Mouse (Mus musculus) adrenal gland, adult 8-10 months (tissue): ENCODE measurements around the gene Ccdc103. TPM values are rescaled to one million over a fixed set of nuclear protein-coding genes. Genes with fewer than 3 reads are reported as not detected.

Source experiments
- DNase-seq: peaks from one replicate; pipeline ENCODE4 v3.0.0; 2022
- total RNA-seq, 4 experiments: library from RNA; stranded (reverse); gene quantifications; 2 replicates each; pipeline ENCODE4 v1.2.4; 2022

Ccdc103 gene
- total RNA-seq, 4 experiments from 2014 or later: 0.59 to 1.5 (median 0.70) TPM

GRCm38 (mm10) chr11:102893015-102893651, 12.1 kb downstream of the Ccdc103 start:
- peak; percentile 49 for DNase-seq

GRCm38 (mm10) chr11:102894716-102895115, 13.7 kb downstream of the Ccdc103 start:
- DNase-seq: no peak

GRCm38 (mm10) chr11:102895779-102896178, 14.8 kb downstream of the Ccdc103 start:
- DNase-seq: no peak

DNA sequence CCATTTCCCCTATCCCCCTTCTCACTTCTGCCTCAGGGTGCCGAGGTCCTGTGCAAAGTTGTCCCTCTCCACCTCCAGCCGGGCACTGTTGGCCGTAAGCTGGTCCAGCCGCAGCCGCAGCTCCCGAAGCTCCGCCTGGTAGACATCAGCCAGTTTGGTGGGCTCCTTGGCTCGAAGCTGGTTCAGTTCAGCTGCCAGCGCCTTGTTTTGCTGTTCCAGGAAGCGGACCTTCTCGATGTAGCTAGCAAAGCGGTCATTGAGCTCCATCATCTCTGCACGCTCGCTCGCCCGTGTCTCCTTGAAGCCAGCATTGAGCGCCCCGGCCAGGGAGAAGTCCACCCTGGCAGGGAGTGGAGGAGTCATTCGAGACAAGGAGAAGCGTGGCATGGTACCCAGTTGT, 15.6 kb downstream of the Ccdc103 start:
- DNase-seq: no peak

DNA sequence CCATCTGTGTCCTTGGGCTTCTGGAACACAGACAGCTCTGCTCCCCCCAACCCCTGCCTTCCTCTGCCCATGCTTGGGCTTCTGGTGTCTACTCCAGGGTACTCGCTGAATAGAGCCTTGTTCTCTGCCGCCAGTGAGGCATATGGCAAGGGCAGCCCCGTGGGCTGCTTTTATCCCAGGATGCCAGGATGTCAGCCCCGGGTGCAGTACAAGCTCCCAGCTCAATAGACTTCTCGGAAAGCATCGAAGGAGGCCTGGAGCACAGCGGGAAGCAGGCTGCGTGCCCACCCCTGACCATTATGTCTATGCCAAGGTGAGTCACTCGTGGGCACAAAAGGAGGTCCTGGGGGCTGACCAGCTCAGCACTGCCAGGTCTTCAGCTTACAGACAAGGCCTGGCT, 17.4 kb downstream of the Ccdc103 start:
- no peak for DNase-seq

DNA sequence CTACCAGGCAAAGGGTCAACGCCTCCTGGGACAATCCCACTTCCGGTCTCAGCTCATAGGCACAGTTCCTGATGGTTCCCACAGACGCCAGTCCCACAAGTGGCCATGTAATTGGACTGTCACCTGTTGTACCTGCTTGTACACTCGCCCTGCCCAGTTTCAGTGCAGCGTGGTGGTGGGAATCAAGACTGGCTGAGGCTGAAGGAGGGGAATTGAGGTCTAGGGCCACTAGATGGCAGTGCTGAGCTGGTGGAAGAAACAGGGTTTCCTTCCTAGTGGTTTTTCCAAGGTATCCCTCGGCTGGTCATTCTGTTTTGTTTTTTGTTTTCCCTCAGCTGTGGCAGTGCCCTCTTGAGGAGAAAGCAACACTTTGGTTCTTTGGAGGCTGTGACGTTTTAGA, 19.8 kb downstream of the Ccdc103 start, which contains the start of gene Gfap:
Gfap (minus strand) TSS at position 150 of the 400 bp plus-strand sequence.
- peak; percentile 55 for DNase-seq

- DNase-seq: no peak
These were observed 20.2 kb downstream of the Ccdc103 start for GRCm38 (mm10) chr11:102901199-102901598.

- no peak for DNase-seq
These were observed 21.1 kb downstream of the Ccdc103 start for GRCm38 (mm10) chr11:102902107-102902506.

DNA sequence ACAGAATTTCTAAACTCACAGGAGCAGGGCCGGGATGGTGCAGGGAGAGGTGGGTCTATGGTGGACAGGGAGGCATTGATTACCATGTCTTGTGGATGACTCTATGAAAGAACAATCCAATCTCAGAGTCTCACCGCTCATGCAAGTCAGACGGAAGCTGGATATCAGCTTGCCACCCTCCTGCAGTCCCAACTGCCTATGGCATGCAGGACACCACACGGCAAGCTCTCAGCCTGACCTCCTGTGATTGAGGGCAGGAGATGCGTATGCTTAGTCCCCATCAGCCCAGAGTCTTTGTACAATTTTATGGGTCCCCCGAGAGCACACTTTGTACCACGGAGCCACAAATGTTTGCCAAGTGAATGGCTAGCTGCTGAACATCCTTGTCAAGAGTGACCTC, 22.6 kb downstream of the Ccdc103 start:
- DNase-seq: no peak

GRCm38 (mm10) chr11:102911376-102911775, 30.4 kb downstream of the Ccdc103 start:
- no peak for DNase-seq

- DNase-seq: no peak
These were observed 34.4 kb downstream of the Ccdc103 start for GRCm38 (mm10) chr11:102915380-102915779.

GRCm38 (mm10) chr11:102918077-102918476, 37.1 kb downstream of the Ccdc103 start:
- DNase-seq: no peak

GRCm38 (mm10) chr11:102921491-102921890, 40.5 kb downstream of the Ccdc103 start:
- DNase-seq: no peak

DNA sequence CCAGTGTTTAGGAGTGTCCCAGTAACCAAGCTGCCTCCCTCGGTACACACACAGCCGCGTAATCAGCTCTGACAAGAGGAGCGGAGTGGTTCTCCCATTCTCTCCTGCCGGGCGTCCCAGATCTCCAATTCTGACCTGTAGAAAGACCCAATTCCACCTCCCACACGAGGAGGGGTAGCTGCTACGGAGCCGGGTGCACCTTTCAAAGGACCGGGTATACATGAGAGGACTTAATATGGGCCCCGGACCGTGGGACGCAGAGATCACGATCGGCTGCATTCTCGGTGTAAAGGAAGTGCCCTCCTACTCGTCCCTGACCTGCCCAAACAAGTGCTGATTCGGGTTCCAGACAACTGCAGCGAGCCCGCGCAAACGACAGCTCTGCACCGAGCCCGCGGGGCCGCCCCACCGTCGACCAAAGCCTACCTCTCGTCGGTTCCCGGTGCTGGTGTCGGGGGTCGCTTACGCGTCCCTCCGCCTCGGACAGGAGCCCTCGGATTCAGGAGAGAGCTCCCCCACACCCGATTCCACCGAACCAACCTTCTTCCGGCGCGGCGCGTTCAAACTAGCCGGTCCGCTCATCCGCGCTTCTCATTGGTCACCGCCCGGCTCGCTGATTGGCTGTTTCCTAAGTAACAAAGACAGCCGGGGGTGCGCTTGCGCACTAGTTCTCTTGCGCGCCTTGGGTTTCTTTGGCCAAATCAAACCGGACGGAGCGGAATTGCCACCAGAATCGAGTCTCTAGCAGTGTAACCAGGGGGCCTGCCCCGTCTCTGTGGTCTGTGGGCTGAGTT, 43.8 kb downstream of the Ccdc103 start, which contains the start of gene Kif18b:
Kif18b (minus strand) TSS at position 568 of the 794 bp plus-strand sequence.
- peak; percentile 91 for DNase-seq

GRCm38 (mm10) chr11:102925351-102925717, 44.3 kb downstream of the Ccdc103 start:
- no peak for DNase-seq

- no peak for DNase-seq
These were observed 49.7 kb downstream of the Ccdc103 start for GRCm38 (mm10) chr11:102930672-102931071.

Other genes starting within 250 kb of the Ccdc103 start
- not detected for gene Meioc, start 217.5 kb upstream of the Ccdc103 start, total RNA-seq
- 10 to 100 TPM; 26.5 to 30.5 (median 29.6) TPM for gene Ccdc43, start 183.4 kb upstream of the Ccdc103 start, total RNA-seq
- 10 to 100 TPM in 2 of 4 experiments, 1 to 10 TPM in 2; 2.0 to 13.0 (median 8.0) TPM for gene Adam11, start 119.8 kb upstream of the Ccdc103 start, total RNA-seq
- 10 to 100 TPM; 12.9 to 22.5 (median 17.7) TPM for gene Gjc1, start 61.5 kb upstream of the Ccdc103 start, total RNA-seq
- 1 to 10 TPM; 1.4 to 2.6 (median 2.1) TPM for gene Higd1b, start 45.4 kb upstream of the Ccdc103 start, total RNA-seq
- gene Eftud2, start 219 bp upstream of the Ccdc103 start, total RNA-seq: 10 to 100 TPM; 62.2 to 95.9 (median 82.0) TPM
- under 1 TPM in 2 of 4 experiments, not detected in 2; 0.19 to 0.22 TPM for gene Fam187a, start 4.0 kb downstream of the Ccdc103 start, total RNA-seq
- 1 to 10 TPM; 1.0 to 1.8 (median 1.8) TPM for gene Gfap, start 19.7 kb downstream of the Ccdc103 start, total RNA-seq
- gene Kif18b, start 43.9 kb downstream of the Ccdc103 start, total RNA-seq: 1 to 10 TPM in 1 of 4 experiments, under 1 TPM in 3; 0.74 to 1.5 (median 0.91) TPM
- 10 to 100 TPM; 62.1 to 91.9 (median 72.9) TPM for gene C1ql1, start 65.5 kb downstream of the Ccdc103 start, total RNA-seq
- gene Nmt1, start 147.0 kb downstream of the Ccdc103 start, total RNA-seq: 100 to 1,000 TPM; 102 to 113 (median 109) TPM
- gene Dcakd, start 147.1 kb downstream of the Ccdc103 start, total RNA-seq: 10 to 100 TPM; 64.3 to 89.6 (median 75.5) TPM
- gene Plcd3, start 220.5 kb downstream of the Ccdc103 start, total RNA-seq: 10 to 100 TPM; 10.0 to 18.9 (median 13.6) TPM
- gene Acbd4, start 220.5 kb downstream of the Ccdc103 start, total RNA-seq: 100 to 1,000 TPM; 114 to 181 (median 146) TPM
- 10 to 100 TPM; 75.2 to 90.2 (median 86.0) TPM for gene Hexim1, start 235.0 kb downstream of the Ccdc103 start, total RNA-seq